Mouse (Mus musculus) heart, postnatal 0 days (tissue): ENCODE measurements around the gene Cyp2d11. TPM values are rescaled to one million over a fixed set of nuclear protein-coding genes. Genes with fewer than 3 reads are reported as not detected.

Experiments
- ATAC-seq: fragments of 200-750 bp; cut with Nextera tagmentation; 2 replicates; pipeline ENCODE4 v1.8.0; 2017; ENCODE audit warnings: low read depth, moderate number of reproducible peaks, moderate library complexity; ENCODE audit not compliant: insufficient read depth
- DNase-seq: peaks from one replicate; pipeline ENCODE4 v3.0.0-alpha.2; 2016; ENCODE audit warnings: low spot score
- H3K27ac ChIP-seq: fragments of 300-500 bp; sonication (generic); 2 replicates; pipeline ENCODE4 v1.5.1; 2014; ENCODE audit warnings: low read depth, mild to moderate bottlenecking
- H3K27me3 ChIP-seq: fragments of 300-500 bp; sonication (generic); 2 replicates; pipeline ENCODE4 v1.6.1; 2014; ENCODE audit warnings: low read length, mixed read lengths; ENCODE audit not compliant: control insufficient read depth, insufficient read depth
- H3K36me3 ChIP-seq: fragments of 300-500 bp; sonication (generic); replicated peaks from 2 replicates; pipeline ENCODE4 v1.6.1; 2014; ENCODE audit warnings: low read length, mixed read lengths; ENCODE audit not compliant: control insufficient read depth, insufficient read depth
- H3K4me1 ChIP-seq: fragments of 300-500 bp; sonication (generic); 2 replicates; pipeline ENCODE4 v1.6.1; 2014; ENCODE audit warnings: antibody characterized with exemption; ENCODE audit not compliant: control insufficient read depth, insufficient read depth
- H3K4me2 ChIP-seq: fragments of 300-500 bp; sonication (generic); 2 replicates; pipeline ENCODE4 v1.6.1; 2014; ENCODE audit warnings: low read depth, mild to moderate bottlenecking, low read length, moderate library complexity
- H3K4me3 ChIP-seq: fragments of 300-500 bp; sonication (generic); 2 replicates; pipeline ENCODE4 v1.5.1; 2014; ENCODE audit warnings: low read depth, low read length
- H3K9ac ChIP-seq: fragments of 300-500 bp; sonication (generic); replicated peaks from 2 replicates; pipeline ENCODE4 v1.6.1; 2014; ENCODE audit warnings: low read depth, low read length, mixed read lengths
- H3K9me3 ChIP-seq: fragments of 300-500 bp; sonication (generic); replicated peaks from 2 replicates; pipeline ENCODE4 v1.6.1; 2016; ENCODE audit warnings: low read length; ENCODE audit not compliant: control insufficient read depth
- CTCF ChIP-seq: IDR thresholded peaks from 2 replicates; pipeline ENCODE4 v1.5.1; 2016; ENCODE audit warnings: antibody characterized with exemption, control low read depth, low read depth
- EP300 ChIP-seq: IDR thresholded peaks from 2 replicates; pipeline ENCODE4 v1.6.1; 2016; ENCODE audit warnings: antibody characterized with exemption, low read depth
- WGBS: fragments of 180-500 bp; shearing (Covaris S2); extraction: QIAGEN DNeasy Blood & Tissue Kit; methylation state at CpG from one replicate; pipeline ENCODE4 v1.1.7; 2014; 5-methylcytosine and 5-hydroxymethylcytosine counted together
- polyA plus RNA-seq: library from polyadenylated mRNA; unstranded; fragments of >200 nt; fragmentation: Nextera tagmentation; extraction: Ambion mirVana; gene quantifications from 2 replicates; pipeline ENCODE4 v1.2.1, GENCODE M21; 2015
- total RNA-seq: library from RNA; depleted of rRNA; stranded (reverse); fragments of >200 nt; gene quantifications from 2 replicates; pipeline ENCODE4 v1.2.3, GENCODE M21; 2014; ENCODE audit warnings: low replicate concordance

The Cyp2d11 gene
- total and polyA plus RNA-seq, 2 experiments from 2014 or later: not detected

- DNase-seq (peak; percentile 65), ATAC-seq (peak; percentile 68)
- 3% methylated on average over 18 of the region's 24 CpGs for WGBS
- Histone ChIP-seq H3K9me3 (no peaks in the 10 kb centered on the region), H3K4me1 (peaks cover 35% of the 10 kb centered on the region), H3K4me2 (peak within 1 kb of the TSS; percentile 80), H3K4me3 (peak within 1 kb of the TSS; percentile 58), H3K27ac (peak within 1 kb of the TSS; percentile 93), H3K27me3 (no peaks in the 10 kb centered on the region), H3K9ac (peak within 1 kb of the TSS; percentile 57), H3K36me3 (0 out of 2 replicates have a peak, but pooled peaks cover 2% of the 10 kb centered on the region)
- TF ChIP-seq CTCF (no peak), EP300 (no peak)
Observed at GRCm38 (mm10) chr15:82379871-82380713, 13.7 kb downstream of the Cyp2d11 start, which contains the start of gene Cyp2d22. TSS of gene Cyp2d22 (minus strand) at chr15:82380260.

DNA sequence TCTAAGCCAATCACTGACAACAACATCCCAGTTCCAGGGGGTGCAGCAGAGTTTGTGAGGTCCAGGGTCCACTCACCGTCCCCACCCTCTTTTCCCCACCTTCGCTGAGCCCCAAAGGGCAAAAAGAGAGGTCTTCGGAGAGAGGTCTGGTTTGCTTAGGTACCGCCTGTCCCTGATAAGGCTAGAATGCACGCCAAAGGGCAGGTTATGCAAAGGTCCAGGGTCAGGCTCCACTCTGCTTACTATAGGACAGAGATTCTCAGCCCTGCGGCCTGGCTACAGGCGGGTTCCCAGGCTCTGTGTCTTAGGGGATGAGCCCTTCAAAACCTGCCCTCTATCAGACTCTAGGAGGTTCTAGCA is 14.3 kb downstream of the Cyp2d11 start:
- H3K4me2 ChIP-seq: peak overlapping the region; percentile 80
- H3K36me3 ChIP-seq: peaks cover 8% of the 10 kb centered on the region; the same call in 1 of the 2 replicates
- TF ChIP-seq CTCF (no peak), EP300 (no peak)
- 25% methylated on average over 7 of the region's 7 CpGs for WGBS
- ATAC-seq (no peak; the same call in 1 of the 2 replicates), DNase-seq (no peak)
- H3K4me1 ChIP-seq: peaks cover 35% of the 10 kb centered on the region
- peak overlapping the region; percentile 57 for H3K9ac ChIP-seq
- H3K27ac ChIP-seq: peak overlapping the region; percentile 93
- peak overlapping the region; percentile 58 for H3K4me3 ChIP-seq
- H3K27me3 ChIP-seq: no peaks in the 10 kb centered on the region
- H3K9me3 ChIP-seq: no peaks in the 10 kb centered on the region

DNA sequence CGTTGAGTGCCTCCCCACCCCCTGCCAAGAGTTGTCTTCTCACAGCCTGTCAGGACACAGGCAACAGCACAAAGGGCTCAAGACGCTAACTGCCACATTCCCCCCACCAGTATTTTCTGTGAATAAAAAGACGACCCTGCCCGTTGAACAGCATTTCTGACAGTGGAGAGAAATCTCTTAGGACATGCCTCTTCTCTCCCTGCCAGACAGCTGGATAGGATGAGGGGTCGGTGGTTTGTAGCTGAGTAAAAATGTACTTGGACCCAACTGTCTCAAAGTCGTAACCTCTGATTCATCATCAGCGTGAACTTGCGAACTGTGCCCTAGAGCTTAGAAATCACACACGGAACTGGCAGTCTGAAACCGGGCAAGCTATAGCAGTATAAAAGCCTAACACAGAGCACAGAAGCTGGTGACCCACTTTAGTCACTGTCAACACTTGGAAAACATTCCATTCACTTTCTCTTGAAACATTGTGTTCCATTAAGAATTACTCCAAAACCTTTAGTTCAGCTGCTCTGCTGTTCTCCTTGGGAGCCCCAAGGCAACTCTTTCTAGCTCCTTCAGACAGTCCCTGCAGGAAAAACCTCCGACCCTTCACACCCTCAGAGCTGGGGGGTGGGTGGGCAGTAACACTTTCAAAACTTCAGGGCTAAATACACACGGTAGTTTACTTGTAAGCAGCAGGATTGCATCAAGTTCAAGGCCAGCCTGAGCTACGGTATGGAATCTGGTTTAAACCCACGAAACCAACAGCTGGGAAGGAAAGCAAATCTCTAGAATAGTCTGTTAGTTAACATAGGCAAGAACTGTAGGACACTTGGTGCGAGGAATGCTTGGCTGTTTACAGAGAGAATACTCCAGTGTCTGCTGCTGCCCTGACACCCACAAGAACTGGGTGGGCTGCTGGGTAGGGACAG is 15.3 kb downstream of the Cyp2d11 start:
- no peak for TF ChIP-seq EP300
- no peak for TF ChIP-seq CTCF
- H3K27ac ChIP-seq: peak overlapping the region; percentile 93
- peak overlapping the region; percentile 58; the same call in 1 of the 2 replicates for H3K4me3 ChIP-seq
- H3K4me2 ChIP-seq: peak overlapping the region; percentile 80
- H3K36me3 ChIP-seq: peaks cover 10% of the 10 kb centered on the region; the same call in 1 of the 2 replicates
- no peaks in the 10 kb centered on the region for H3K27me3 ChIP-seq
- DNase-seq (peak; percentile 47), ATAC-seq (no peak; the same call in 1 of the 2 replicates)
- WGBS: 42% methylated on average over 15 of the region's 15 CpGs
- peaks cover 35% of the 10 kb centered on the region for H3K4me1 ChIP-seq
- no peaks in the 10 kb centered on the region for H3K9me3 ChIP-seq
- H3K9ac ChIP-seq: no peak overlapping the region; the same call in 1 of the 2 replicates

- Histone ChIP-seq H3K9me3 (no peaks in the 10 kb centered on the region), H3K9ac (no peak overlapping the region), H3K4me1 (peaks cover 35% of the 10 kb centered on the region), H3K4me3 (no peak overlapping the region), H3K4me2 (peak overlapping the region; percentile 80), H3K36me3 (peaks cover 10% of the 10 kb centered on the region; the same call in 1 of the 2 replicates), H3K27me3 (no peaks in the 10 kb centered on the region), H3K27ac (peak overlapping the region; percentile 93)
- no peak for TF ChIP-seq CTCF
- no peak for TF ChIP-seq EP300
- 77% methylated on average over 5 of the region's 5 CpGs for WGBS
- no peak for DNase-seq
- no peak for ATAC-seq
Observed at GRCm38 (mm10) chr15:82377701-82378100, 16.1 kb downstream of the Cyp2d11 start.

GRCm38 (mm10) chr15:82376393-82377138 is 17.3 kb downstream of the Cyp2d11 start:
- 67% methylated on average over 17 of the region's 17 CpGs for WGBS

More at GRCm38 (mm10) chr15:82376393-82377138, 17.3 kb downstream of the Cyp2d11 start:
- Histone ChIP-seq H3K9ac (no peak overlapping the region), H3K36me3 (peaks cover 10% of the 10 kb centered on the region; the same call in 1 of the 2 replicates), H3K4me1 (peaks cover 35% of the 10 kb centered on the region), H3K27ac (peak overlapping the region; percentile 93), H3K4me2 (no peak overlapping the region), H3K9me3 (no peaks in the 10 kb centered on the region), H3K4me3 (no peak overlapping the region), H3K27me3 (no peaks in the 10 kb centered on the region)
- peak; percentile 75 for DNase-seq
- peak; percentile 18 for ATAC-seq
- no peak for TF ChIP-seq EP300
- no peak for TF ChIP-seq CTCF
